Mouse (Mus musculus) ES-CJ7 (cell line): ENCODE measurements around the gene Car6.
A peak's percentile ranks its signal among the peaks of the same experiment; 100 is the strongest.

ENCODE experiments used
- DNase-seq: peaks from one replicate; pipeline ENCODE4 v3.0.0; 2011; ENCODE audit warnings: low read depth, low spot score

Gene Car6

GRCm38 (mm10) chr4:150229747-150230390 lies 28.7 kb upstream of the Car6 start:
- no peak for DNase-seq

- no peak for DNase-seq
Measured at GRCm38 (mm10) chr4:150228581-150229348, 27.6 kb upstream of the Car6 start.

- no peak for DNase-seq
Measured at GRCm38 (mm10) chr4:150226818-150227688, 25.9 kb upstream of the Car6 start.

- no peak for DNase-seq
Measured at GRCm38 (mm10) chr4:150225700-150226099, 24.6 kb upstream of the Car6 start.

- DNase-seq, result no peak
Measured at GRCm38 (mm10) chr4:150223830-150224229, 22.7 kb upstream of the Car6 start.

GRCm38 (mm10) chr4:150221017-150221640 lies 20.0 kb upstream of the Car6 start:
- DNase-seq, result no peak

- peak; percentile 73 for DNase-seq
Measured at GRCm38 (mm10) chr4:150220584-150220983, 19.5 kb upstream of the Car6 start.

GRCm38 (mm10) chr4:150219501-150220292 lies 18.6 kb upstream of the Car6 start:
- DNase-seq, result peak; percentile 49

- peak; percentile 69 for DNase-seq
Measured at GRCm38 (mm10) chr4:150217935-150218334, 16.8 kb upstream of the Car6 start.

GRCm38 (mm10) chr4:150217042-150217554 lies 16.0 kb upstream of the Car6 start:
- no peak for DNase-seq

- DNase-seq, result no peak
Measured at GRCm38 (mm10) chr4:150216423-150216822, 15.3 kb upstream of the Car6 start.

- peak; percentile 58 for DNase-seq
Measured at GRCm38 (mm10) chr4:150213910-150214309, 12.8 kb upstream of the Car6 start.

- peak; percentile 94 for DNase-seq
Measured at GRCm38 (mm10) chr4:150212553-150212971, 11.4 kb upstream of the Car6 start.

- DNase-seq, result no peak
Measured at GRCm38 (mm10) chr4:150211930-150212552, 10.9 kb upstream of the Car6 start.

- no peak for DNase-seq
Measured at GRCm38 (mm10) chr4:150210306-150210705, 9.2 kb upstream of the Car6 start.

- peak; percentile 69 for DNase-seq
Measured at GRCm38 (mm10) chr4:150209751-150210150, 8.6 kb upstream of the Car6 start.

- DNase-seq, result no peak
Measured at GRCm38 (mm10) chr4:150204877-150205276, 3.7 kb upstream of the Car6 start.

GRCm38 (mm10) chr4:150202702-150203101 lies 1.6 kb upstream of the Car6 start:
- DNase-seq, result no peak

GRCm38 (mm10) chr4:150198268-150198667 lies 2.9 kb downstream of the Car6 start:
- DNase-seq, result no peak

- peak; percentile 73 for DNase-seq
Measured at GRCm38 (mm10) chr4:150193915-150194314, 7.2 kb downstream of the Car6 start.
